26 mouse cellular contexts compared by ENCODE assay signal in genomic region chr3:32468411-32468810, GRCm38 (mm10). TPM values are rescaled to one million over a fixed set of nuclear protein-coding genes. Genes with fewer than 3 reads are reported as not detected.
DNase-seq lines count a peak whose midpoint lies in the region; ATAC-seq and TF ChIP-seq lines count a peak whose summit lies in the region.
"Had no signal": no experiment of that assay in that cellular context is flagged by ENCODE, and none has a peak within 500 bp of the region (broad histone marks: within the 10 kb centered on the region; RNA-seq: fewer than 3 reads in every experiment).

No protein-coding gene starts in this region.

- H3K36me3 ChIP-seq in intestine, embryonic 14.5 days (ENCODE audit: control insufficient read depth, insufficient read depth, low read length) = peaks cover 13% of the 10 kb centered on the region
- peaks cover 6% of the 10 kb centered on the region; the same call in 1 of the 2 replicates for H3K36me3 ChIP-seq in intestine, postnatal 0 days (ENCODE audit: control insufficient read depth, insufficient read depth)

- no peak overlapping the region for H3K9ac ChIP-seq in intestine, embryonic 14.5 days (ENCODE audit: low read length)
- no peak overlapping the region for H3K9ac ChIP-seq in intestine, postnatal 0 days (ENCODE audit: low read depth, low read length)
- H3K9ac ChIP-seq: embryonic facial prominence, embryonic 12.5 days; forebrain, embryonic 13.5 days; forebrain, embryonic 15.5 days had no signal

- H3K4me1 ChIP-seq in intestine, embryonic 14.5 days (replicated peaks; ENCODE audit: control insufficient read depth, insufficient read depth, low read length) = peaks cover 5% of the 10 kb centered on the region; the same call in 1 of the 2 replicates
- no peaks in the 10 kb centered on the region for H3K4me1 ChIP-seq in intestine, postnatal 0 days (replicated peaks; ENCODE audit: control insufficient read depth, insufficient read depth, low read length)
- H3K4me1 ChIP-seq: forebrain, embryonic 13.5 days; forebrain, embryonic 15.5 days had no signal

- WGBS in intestine, embryonic 14.5 days = 44% methylated on average over 4 of the region's 4 CpGs
- 38% methylated on average over 4 of the region's 4 CpGs for WGBS in intestine, postnatal 0 days

- H3K9me3 ChIP-seq in intestine, embryonic 14.5 days (ENCODE audit: control insufficient read depth, low read length) = no peaks in the 10 kb centered on the region
- H3K9me3 ChIP-seq in intestine, postnatal 0 days (ENCODE audit: control insufficient read depth) = no peaks in the 10 kb centered on the region
- H3K9me3 ChIP-seq: embryonic facial prominence, embryonic 10.5 days; embryonic facial prominence, embryonic 12.5 days; forebrain, embryonic 13.5 days; forebrain, embryonic 15.5 days; G1E had no signal

- H3K27me3 ChIP-seq in intestine, embryonic 14.5 days (replicated peaks; ENCODE audit: control insufficient read depth, insufficient read depth, low read length) = no peaks in the 10 kb centered on the region
- H3K27me3 ChIP-seq in intestine, postnatal 0 days (replicated peaks; ENCODE audit: control insufficient read depth, insufficient read depth, low read length) = no peaks in the 10 kb centered on the region
- H3K27me3 ChIP-seq: CH12.LX; embryonic facial prominence, embryonic 12.5 days; forebrain, embryonic 13.5 days; forebrain, embryonic 15.5 days; Patski had no signal

- no peak for TF ChIP-seq CTCF in intestine, postnatal 0 days (IDR thresholded peaks at IDR 0.05; ENCODE audit: low read depth)

- ATAC-seq in intestine, embryonic 14.5 days (replicated peaks; ENCODE audit: low FRiP score, low TSS enrichment, low read depth) = no peak
- no peak for ATAC-seq in intestine, postnatal 0 days
- ATAC-seq: activated CD4-positive, CD25-positive, alpha-beta regulatory T cell, adult 4 months; CD4-positive, CD25-positive, alpha-beta regulatory T cell, adult 4 months; forebrain, embryonic 13.5 days; forebrain, embryonic 15.5 days; Patski had no signal

- H3K27ac ChIP-seq in intestine, embryonic 14.5 days (ENCODE audit: low read depth) = no peak overlapping the region
- H3K27ac ChIP-seq in intestine, postnatal 0 days (ENCODE audit: low read depth, low read length) = no peak overlapping the region
- H3K27ac ChIP-seq: embryonic facial prominence, embryonic 10.5 days; embryonic facial prominence, embryonic 12.5 days; forebrain, embryonic 13.5 days; forebrain, embryonic 15.5 days had no signal

- no peak overlapping the region for H3K4me2 ChIP-seq in intestine, embryonic 14.5 days (ENCODE audit: low read length)
- H3K4me2 ChIP-seq in intestine, postnatal 0 days (replicated peaks; ENCODE audit: low read depth) = no peak overlapping the region
- H3K4me2 ChIP-seq: embryonic facial prominence, embryonic 12.5 days; forebrain, embryonic 13.5 days; forebrain, embryonic 15.5 days had no signal

- H3K4me3 ChIP-seq in intestine, embryonic 14.5 days (ENCODE audit: low read depth, low read length) = no peak overlapping the region
- H3K4me3 ChIP-seq in intestine, postnatal 0 days (ENCODE audit: low read depth, low read length) = no peak overlapping the region
- H3K4me3 ChIP-seq: embryonic facial prominence, embryonic 10.5 days; embryonic facial prominence, embryonic 12.5 days; forebrain, embryonic 13.5 days; forebrain, embryonic 15.5 days had no signal

- peak; percentile 61 for DNase-seq in heart, adult 11 months
- no peak for DNase-seq in heart, adult 8-10 months (ENCODE audit: low spot score)
- peak; percentile 45 for DNase-seq in intestine, embryonic 14.5 days (ENCODE audit: low spot score)
- DNase-seq in testis, postnatal 10 days (ENCODE audit: low spot score) = peak; percentile 7
- DNase-seq in testis, postnatal 14 days (ENCODE audit: low spot score) = no peak
- DNase-seq: adrenal gland, adult 8-10 months; adrenal gland, postnatal 14 days; adrenal gland, postnatal 36 days; B cell, adult 2 months; cerebellum, adult 11-12 months; cerebellum, adult 2 months; cerebellum, adult 9-10 months; cerebellum, postnatal 10 days; cerebellum, postnatal 25 days had no signal

RNA-seq across cellular contexts. Expression of gene Kcnmb3, which starts 23.6 kb away (rescaled TPM):
- total RNA-seq in heart, adult 8-10 months (2022) = not detected
- polyA plus RNA-seq in intestine, embryonic 14.5 days (2014; fragmentation: Nextera tagmentation; extraction: Ambion mirVana) = not detected in 2 replicates
- 0.07 TPM in 1 of 2 replicates, not detected in the other for polyA plus RNA-seq in intestine, postnatal 0 days (2015; fragmentation: Nextera tagmentation; extraction: Ambion mirVana)
- total RNA-seq: adrenal gland, adult 18-20 months; G1E had no signal
- polyA plus RNA-seq: cortical plate, adult 2 months; G1E; Patski had no signal

RNA-seq across cellular contexts. Expression of gene Zfp639, which starts 41.6 kb away (rescaled TPM):
- 10 to 100 TPM; 21.3 to 30.0 (median 25.8) TPM for total RNA-seq in heart, adult 8-10 months (2022)
- polyA plus RNA-seq in intestine, embryonic 14.5 days (2014; fragmentation: Nextera tagmentation; extraction: Ambion mirVana) = 40.9 and 44.8 TPM in 2 replicates
- 18.8 and 19.1 TPM in 2 replicates for polyA plus RNA-seq in intestine, postnatal 0 days (2015; fragmentation: Nextera tagmentation; extraction: Ambion mirVana)

Comparison
In these comparisons a context has a peak if more than half of its experiments do, and no peak if none do; other contexts are left out.
1. DNase-seq: peak in heart, adult 11 months (single experiment), intestine, embryonic 14.5 days (single experiment) and testis, postnatal 10 days (single experiment); none in heart, adult 8-10 months (single experiment) and testis, postnatal 14 days (single experiment).